Mouse (Mus musculus) adrenal gland, adult 18-20 months (tissue): ENCODE results near the gene Dbx1. TPM values are rescaled to one million over a fixed set of nuclear protein-coding genes. Genes with fewer than 3 reads are reported as not detected.

Experiments used
- DNase-seq, 2 experiments: peaks; one replicate each; pipeline ENCODE4 v3.0.0; 2021 to 2022; ENCODE audit warnings: low spot score in 2 of 2
- total RNA-seq, 2 experiments: library from RNA; stranded (reverse); gene quantifications; 1 replicate in 1 of 2; 2 replicates in 1 of 2; pipeline ENCODE4 v1.2.3; 2021

Dbx1 gene
- total RNA-seq, 2 experiments from 2014 or later: not detected

DNA sequence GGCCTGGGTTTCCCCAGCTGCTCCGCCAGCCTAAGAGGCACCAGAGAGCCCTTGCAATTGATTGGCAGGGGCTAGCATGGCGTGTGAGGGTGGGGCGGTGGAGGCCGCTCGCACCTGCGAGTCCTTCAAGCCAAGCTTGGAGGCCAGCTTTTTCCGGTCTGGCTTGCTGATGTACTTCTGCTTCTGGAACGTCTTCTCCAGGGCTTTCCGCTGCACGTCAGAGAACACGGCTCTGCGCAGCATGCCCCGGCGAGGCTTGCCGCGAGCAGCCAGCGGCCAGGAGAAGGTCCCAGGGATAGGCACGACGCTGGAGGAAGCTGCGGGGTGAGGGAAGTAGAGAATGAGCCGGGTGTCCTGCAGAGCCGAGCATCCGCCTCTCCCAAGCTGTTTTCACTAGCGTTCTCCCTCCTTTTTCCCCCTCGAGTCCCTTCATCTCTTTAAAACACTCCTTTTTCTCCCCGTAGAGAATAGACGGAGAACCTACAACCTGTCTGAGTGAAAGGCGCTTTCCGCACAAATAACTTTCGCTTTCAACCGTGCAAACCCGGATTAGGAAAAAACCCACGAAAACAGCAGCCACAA, 3.2 kb downstream of the Dbx1 start:
- peak in 1 of 2 experiments; percentile 15 for DNase-seq

- no peak for DNase-seq
Observed at GRCm38 (mm10) chr7:49632391-49632790, 4.3 kb downstream of the Dbx1 start.

- no peak for DNase-seq
Observed at GRCm38 (mm10) chr7:49631885-49632284, 4.8 kb downstream of the Dbx1 start.

GRCm38 (mm10) chr7:49620160-49620559, 16.5 kb downstream of the Dbx1 start:
- DNase-seq: no peak

DNA sequence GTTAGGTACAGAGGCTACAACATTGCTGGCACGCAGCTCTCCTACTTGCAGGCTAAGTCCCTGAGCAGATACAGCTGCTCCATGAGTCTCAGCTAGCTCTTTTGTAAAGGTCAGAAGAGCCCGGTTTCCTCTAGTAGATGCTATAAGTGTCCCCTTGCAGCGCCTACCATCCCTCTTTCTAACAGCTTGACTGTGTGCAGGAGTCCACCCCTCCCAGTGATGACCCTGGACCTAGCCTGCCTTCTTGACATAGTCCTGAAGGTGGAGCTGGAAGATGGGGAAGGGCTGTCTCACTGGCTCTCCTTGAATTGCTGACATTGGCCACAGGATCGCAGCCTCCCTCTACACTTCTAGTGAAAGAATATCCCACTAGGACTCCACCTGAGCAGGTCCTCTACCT, 19.6 kb downstream of the Dbx1 start:
- no peak for DNase-seq

- peak; percentile 60 to 61 for DNase-seq
Observed at GRCm38 (mm10) chr7:49616258-49616735, 20.4 kb downstream of the Dbx1 start.

DNA sequence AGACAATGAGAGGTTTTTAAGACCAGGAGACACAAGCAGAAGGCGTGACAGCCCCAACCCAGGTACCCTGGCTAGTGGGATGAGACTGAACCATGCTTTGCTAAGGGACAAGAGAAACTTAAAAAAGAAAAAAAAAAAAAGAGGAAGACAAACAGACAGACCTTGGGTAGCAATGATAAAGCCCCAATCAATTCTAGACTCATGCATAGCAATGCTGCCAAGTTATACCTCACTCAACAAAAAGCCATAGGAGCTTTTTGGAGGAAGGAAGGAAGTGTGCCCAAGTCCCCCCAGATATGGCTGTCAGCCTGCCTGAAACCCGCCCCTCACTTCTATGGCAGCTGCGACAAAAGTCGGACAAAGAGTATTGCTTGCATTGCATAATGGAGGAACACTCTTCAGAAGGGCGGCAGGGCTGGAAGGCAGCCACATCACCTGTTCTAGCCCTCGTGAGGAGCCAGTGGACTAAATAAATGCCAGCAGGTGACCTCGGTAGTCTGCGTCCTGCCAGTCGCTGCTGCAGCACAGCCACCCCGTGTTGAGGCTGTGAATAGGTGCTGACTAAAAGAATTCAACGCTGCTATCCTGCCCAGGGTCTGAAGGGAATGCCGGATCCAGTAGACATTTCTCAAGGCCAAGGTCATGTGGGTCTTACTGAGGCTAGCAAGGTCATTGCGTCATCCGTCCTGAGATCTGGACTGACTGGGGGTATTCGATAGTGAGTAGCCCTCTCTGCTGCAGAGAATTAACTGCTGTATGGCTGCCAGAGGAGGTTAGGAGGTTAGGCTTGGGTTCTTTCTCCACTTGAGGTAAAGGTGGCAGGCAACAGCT, 31.5 kb downstream of the Dbx1 start:
- DNase-seq: no peak

DNA sequence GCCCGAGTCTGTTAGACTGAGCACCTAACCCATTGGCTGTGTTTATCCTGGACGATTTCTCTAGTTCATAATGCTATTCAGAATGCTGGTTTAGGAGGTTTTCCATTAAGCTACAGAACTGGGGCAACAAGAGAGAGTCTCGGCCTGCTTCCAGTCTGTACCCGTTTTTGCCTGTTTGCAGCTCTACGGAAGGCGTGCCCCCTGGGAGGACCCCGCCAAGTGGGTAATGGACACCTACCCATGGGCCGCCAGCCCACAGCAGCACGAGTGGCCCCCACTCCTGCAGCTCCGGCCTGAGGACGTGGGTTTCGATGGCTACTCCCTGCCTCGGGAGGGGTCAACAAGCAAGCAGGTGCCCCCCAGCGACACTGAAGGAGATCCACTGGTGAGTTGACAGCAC, 32.4 kb downstream of the Dbx1 start:
- no peak for DNase-seq

DNA sequence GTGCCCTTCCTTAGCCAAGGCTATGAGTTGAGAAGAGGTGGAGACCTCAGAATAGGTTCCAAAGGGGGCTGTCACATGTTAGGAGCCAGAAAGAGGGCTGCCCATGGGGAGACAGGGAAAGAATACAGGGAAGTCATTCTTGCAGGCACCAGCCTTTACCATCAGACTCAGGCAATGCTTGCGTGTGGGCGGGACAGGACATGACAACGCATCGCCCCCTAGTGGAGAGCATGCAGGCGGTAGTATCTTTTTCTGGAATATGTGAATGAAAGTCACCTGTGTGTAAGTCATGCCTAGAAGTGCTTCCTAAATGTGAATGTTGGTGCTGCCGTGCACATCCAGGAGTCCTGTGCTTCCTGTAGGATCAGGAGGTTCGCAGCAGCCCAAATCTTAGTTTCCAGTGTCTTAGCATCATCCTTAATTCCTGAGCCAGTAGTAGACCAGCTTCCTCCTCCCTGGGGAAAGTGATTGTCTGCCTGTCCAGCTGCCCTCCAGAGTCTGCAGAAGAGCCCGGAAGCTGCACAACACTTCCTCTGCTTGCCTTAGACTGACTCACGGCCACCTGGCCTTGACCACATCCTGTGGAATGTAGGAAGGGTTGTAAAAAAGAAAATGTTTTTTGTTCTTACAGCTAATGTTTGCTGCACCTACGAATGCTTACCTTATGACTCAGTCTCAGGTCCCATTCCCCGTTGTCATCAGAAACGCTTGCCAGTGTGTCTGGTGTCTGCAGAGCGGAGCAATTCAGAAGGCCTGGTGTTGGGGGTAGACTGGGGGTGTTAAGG, 35.3 kb downstream of the Dbx1 start:
- peak; percentile 51 to 57 for DNase-seq

- DNase-seq: no peak
Observed at GRCm38 (mm10) chr7:49599950-49600349, 36.7 kb downstream of the Dbx1 start.

GRCm38 (mm10) chr7:49598225-49598624, 38.4 kb downstream of the Dbx1 start:
- no peak for DNase-seq

- no peak for DNase-seq
Observed at GRCm38 (mm10) chr7:49597776-49598175, 38.9 kb downstream of the Dbx1 start.

DNA sequence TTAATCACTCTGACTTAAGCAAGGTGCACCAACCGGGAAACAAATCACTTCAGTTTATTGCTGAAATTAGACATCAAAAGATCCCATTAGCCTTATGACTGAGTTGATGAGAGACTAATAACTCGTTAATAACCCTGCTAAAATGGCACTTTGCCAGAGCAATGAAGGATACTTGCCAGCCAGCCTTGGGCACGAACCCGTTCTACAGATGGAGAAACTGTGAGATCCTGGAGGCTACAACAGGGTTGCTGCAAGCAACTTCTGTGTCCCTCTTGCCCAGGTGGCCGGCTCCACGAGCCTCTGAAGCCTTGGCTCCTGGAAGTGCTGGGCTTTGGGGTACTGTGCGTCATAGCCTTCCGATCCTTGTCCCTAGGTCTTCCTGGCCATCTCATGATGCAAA, 47.0 kb downstream of the Dbx1 start:
- DNase-seq: no peak

GRCm38 (mm10) chr7:49586530-49587120, 50.0 kb downstream of the Dbx1 start:
- no peak for DNase-seq

GRCm38 (mm10) chr7:49583176-49583575, 53.5 kb downstream of the Dbx1 start:
- DNase-seq: no peak

DNA sequence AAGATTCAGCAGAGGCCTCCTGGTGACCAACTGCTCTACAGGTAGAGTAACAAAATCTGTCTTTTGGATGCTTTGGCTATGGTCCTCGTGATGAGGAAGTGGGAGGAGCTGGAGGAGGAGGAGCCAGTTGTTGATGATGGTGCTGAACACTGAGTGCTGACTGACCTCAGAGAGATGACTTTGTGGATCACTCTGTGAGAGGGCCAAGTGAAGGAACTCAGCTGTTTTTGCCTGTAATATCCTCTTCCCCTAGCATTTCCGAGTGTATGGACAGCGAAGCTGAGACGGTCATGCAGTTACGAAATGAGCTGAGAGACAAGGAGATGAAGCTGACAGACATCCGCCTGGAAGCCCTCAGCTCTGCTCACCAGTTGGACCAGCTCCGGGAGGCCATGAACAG, 54.1 kb downstream of the Dbx1 start:
- no peak for DNase-seq

GRCm38 (mm10) chr7:49581951-49582350, 54.7 kb downstream of the Dbx1 start:
- no peak for DNase-seq
